Mouse (Mus musculus) embryonic facial prominence, embryonic 15.5 days (tissue): ENCODE data around the gene Asah2. TPM values are rescaled to one million over a fixed set of nuclear protein-coding genes. Genes with fewer than 3 reads are reported as not detected.
"Not testable (repeated sequence)": the region's sequence is repeated elsewhere in the genome, so short reads cannot be mapped to it uniquely, and the experiment has no call there.

Experiments
- ATAC-seq: fragments of 200-750 bp; cut with Nextera tagmentation; 2 replicates; pipeline ENCODE4 v1.8.0; 2017; ENCODE audit warnings: low read depth, moderate TSS enrichment; ENCODE audit not compliant: insufficient number of reproducible peaks, low FRiP score, low TSS enrichment
- H3K27ac ChIP-seq: fragments of 300-500 bp; sonication (generic); replicated peaks from 2 replicates; pipeline ENCODE4 v1.5.1; 2015; ENCODE audit warnings: mild to moderate bottlenecking, inconsistent platforms
- H3K27me3 ChIP-seq: fragments of 300-500 bp; sonication (generic); 2 replicates; pipeline ENCODE4 v1.6.1; 2015; ENCODE audit warnings: inconsistent platforms
- H3K36me3 ChIP-seq: fragments of 300-500 bp; sonication (generic); 2 replicates; pipeline ENCODE4 v1.6.1; 2015; ENCODE audit warnings: mild to moderate bottlenecking, inconsistent platforms
- H3K4me1 ChIP-seq: fragments of 300-500 bp; sonication (generic); 2 replicates; pipeline ENCODE4 v1.6.1; 2015; ENCODE audit warnings: inconsistent platforms
- H3K4me2 ChIP-seq: fragments of 300-500 bp; sonication (generic); replicated peaks from 2 replicates; pipeline ENCODE4 v1.6.1; 2015; ENCODE audit warnings: mild to moderate bottlenecking, inconsistent platforms
- H3K4me3 ChIP-seq: fragments of 300-500 bp; sonication (generic); replicated peaks from 2 replicates; pipeline ENCODE4 v1.5.1; 2015; ENCODE audit warnings: mild to moderate bottlenecking, inconsistent platforms
- H3K9ac ChIP-seq: fragments of 300-500 bp; sonication (generic); 2 replicates; pipeline ENCODE4 v1.6.1; 2015; ENCODE audit warnings: inconsistent platforms
- H3K9me3 ChIP-seq: fragments of 300-500 bp; sonication (generic); replicated peaks from 2 replicates; pipeline ENCODE4 v1.6.1; 2016; ENCODE audit warnings: inconsistent platforms
- WGBS: fragments of 180-500 bp; shearing (Covaris S2); methylation state at CpG from one replicate; pipeline ENCODE4 v1.1.7; 2015; 5-methylcytosine and 5-hydroxymethylcytosine counted together
- polyA plus RNA-seq: library from polyadenylated mRNA; unstranded; fragments of >200 nt; fragmentation: Nextera tagmentation; extraction: Ambion mirVana; gene quantifications from 2 replicates; pipeline ENCODE4 v1.2.1, GENCODE M21; 2015

The Asah2 gene
- polyA plus RNA-seq, 1 experiment from 2014 or later = 3.4 TPM

DNA sequence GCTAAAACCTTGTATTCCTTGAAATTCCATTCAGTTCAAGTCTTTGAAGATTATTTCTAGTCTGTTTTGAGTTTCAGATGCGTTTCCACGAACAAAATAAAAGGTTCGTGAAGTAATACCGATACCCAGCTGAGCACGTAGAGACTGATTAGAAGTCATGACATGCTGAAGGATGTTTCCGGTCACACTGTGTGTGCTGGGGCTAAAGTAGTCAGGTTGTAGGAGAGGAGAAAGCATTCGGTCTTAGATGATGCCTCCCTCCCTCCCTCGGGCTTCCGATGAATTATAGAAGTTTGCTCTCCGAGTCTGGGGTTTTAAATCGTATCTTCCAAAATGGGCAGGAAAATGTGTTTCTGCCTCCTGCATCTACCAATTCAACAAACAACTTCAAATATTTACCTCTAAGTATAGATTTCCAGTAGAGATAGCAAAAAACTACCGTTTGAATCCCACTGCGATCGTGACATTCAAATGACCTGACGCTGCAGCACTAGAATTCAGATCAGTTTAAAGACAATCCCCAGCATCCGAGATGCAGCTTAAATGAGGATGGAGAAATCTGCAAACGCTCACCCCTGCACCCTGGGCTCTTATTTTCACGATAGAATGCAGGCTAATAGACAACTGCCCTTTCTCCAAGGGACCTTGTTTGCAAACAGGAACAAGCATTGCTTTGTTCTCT, 5.6 kb downstream of the Asah2 start:
- WGBS = 25% methylated on average over 18 of the region's 18 CpGs
- Histone ChIP-seq H3K36me3 (no peaks in the 10 kb centered on the region), H3K9ac (no peak overlapping the region), H3K4me2 (peak overlapping the region; percentile 13), H3K4me3 (no peak overlapping the region), H3K4me1 (peaks cover 11% of the 10 kb centered on the region; the same call in 1 of the 2 replicates), H3K9me3 (no peaks in the 10 kb centered on the region), H3K27ac (no peak overlapping the region), H3K27me3 (no peaks in the 10 kb centered on the region)
- ATAC-seq = no peak

DNA sequence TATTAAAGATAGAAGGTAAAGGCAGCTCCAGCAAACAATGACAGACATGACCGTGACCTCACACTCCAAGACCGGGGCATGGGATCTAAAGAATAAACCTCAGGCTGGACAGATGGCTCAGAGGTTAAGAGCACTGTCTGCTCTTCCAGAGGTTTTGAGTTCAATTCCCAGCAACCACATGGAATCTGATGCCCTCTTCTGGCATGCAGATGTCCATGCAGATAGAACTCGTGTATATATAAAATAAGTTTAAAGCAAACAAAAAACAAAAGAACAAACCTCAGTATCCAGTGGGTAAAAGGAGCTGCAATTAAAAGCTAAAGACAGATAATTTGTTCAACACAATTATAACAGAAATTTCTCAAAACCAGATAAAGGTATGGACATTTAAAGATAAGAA, 9.4 kb downstream of the Asah2 start:
- 75% methylated on average over 3 of the region's 3 CpGs for WGBS
- H3K27me3 ChIP-seq = no peaks in the 10 kb centered on the region
- no peak overlapping the region for H3K27ac ChIP-seq
- no peaks in the 10 kb centered on the region for H3K9me3 ChIP-seq
- 0 out of 2 replicates have a peak, but pooled peaks cover 5% of the 10 kb centered on the region for H3K4me1 ChIP-seq
- H3K9ac ChIP-seq = no peak overlapping the region
- ATAC-seq = no peak
- H3K36me3 ChIP-seq = no peaks in the 10 kb centered on the region
- no peak overlapping the region for H3K4me3 ChIP-seq
- no peak overlapping the region for H3K4me2 ChIP-seq

DNA sequence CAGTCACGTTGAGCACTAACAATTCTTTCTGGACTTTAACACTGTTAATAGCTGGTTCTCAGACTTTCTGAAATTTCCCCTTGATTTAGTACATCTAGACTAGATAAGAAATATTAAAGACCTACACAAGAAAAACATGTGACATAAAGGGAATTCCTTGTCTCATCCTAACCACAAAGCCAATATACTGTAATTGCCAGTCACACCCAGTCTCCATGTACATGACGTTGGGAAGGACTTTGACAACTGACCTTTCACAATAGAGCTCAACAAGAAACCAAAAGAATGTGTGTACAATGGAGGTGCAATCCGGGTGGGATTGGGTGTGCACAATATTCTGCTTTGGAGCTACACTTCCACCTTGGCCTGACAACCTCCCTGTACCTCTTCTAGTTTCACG, 15.7 kb downstream of the Asah2 start:
- Histone ChIP-seq H3K27ac (no peak overlapping the region), H3K4me2 (no peak overlapping the region), H3K4me1 (no peaks in the 10 kb centered on the region), H3K36me3 (no peaks in the 10 kb centered on the region), H3K4me3 (no peak overlapping the region), H3K9me3 (no peaks in the 10 kb centered on the region), H3K27me3 (no peaks in the 10 kb centered on the region), H3K9ac (no peak overlapping the region)
- WGBS = 86% methylated on average over 4 of the region's 4 CpGs
- no peak for ATAC-seq

DNA sequence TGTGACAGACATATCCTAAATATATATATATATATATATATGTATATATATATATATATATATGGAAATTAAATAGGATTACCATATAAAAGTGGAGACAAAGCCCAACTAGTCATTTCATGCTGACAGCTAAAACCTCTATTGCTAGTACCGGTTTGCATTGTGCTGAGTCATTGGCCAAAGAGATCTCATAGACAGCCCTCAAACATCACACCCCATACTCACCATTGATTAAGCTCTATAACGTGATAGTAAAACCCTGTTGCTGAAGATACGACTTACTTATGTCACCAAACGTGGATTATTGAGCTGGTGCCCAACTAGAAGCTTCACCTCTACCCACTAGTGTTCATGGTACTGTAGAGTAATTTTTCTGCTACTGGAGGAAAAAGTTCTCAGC, 17.2 kb downstream of the Asah2 start:
- no peaks in the 10 kb centered on the region for H3K9me3 ChIP-seq
- H3K4me2 ChIP-seq = no peak overlapping the region
- no peaks in the 10 kb centered on the region for H3K4me1 ChIP-seq
- H3K36me3 ChIP-seq = no peaks in the 10 kb centered on the region
- H3K9ac ChIP-seq = no peak overlapping the region
- ATAC-seq = no peak
- no peak overlapping the region for H3K27ac ChIP-seq
- WGBS = 91% methylated on average over 4 of the region's 4 CpGs
- H3K4me3 ChIP-seq = no peak overlapping the region
- no peaks in the 10 kb centered on the region for H3K27me3 ChIP-seq

DNA sequence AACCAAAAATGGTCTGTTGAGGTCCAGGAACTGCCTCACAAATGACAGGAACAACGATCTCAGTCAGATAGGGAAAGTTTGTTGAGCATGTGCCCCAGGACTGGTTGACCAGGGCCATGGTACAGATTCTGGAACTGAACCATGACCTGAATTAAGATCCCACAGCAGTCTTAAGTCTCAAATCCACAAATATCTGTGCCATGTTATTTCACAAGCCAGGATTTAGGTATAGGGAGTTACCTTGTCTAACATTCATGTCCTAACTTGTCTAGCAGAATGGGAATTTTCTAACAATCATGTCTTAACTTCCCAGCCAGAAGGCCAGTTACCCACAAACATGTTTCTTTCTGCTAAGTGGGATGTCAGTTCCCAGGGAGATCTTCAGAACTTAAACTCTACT, 19.4 kb downstream of the Asah2 start:
- Histone ChIP-seq H3K27me3 (no peaks in the 10 kb centered on the region), H3K9me3 (no peaks in the 10 kb centered on the region), H3K36me3 (no peaks in the 10 kb centered on the region), H3K4me1 (no peaks in the 10 kb centered on the region), H3K4me2 (no peak overlapping the region), H3K9ac (no peak overlapping the region), H3K27ac (no peak overlapping the region), H3K4me3 (no peak overlapping the region)
- no peak for ATAC-seq
- 83% methylated on average over 1 of the region's 1 CpGs for WGBS

DNA sequence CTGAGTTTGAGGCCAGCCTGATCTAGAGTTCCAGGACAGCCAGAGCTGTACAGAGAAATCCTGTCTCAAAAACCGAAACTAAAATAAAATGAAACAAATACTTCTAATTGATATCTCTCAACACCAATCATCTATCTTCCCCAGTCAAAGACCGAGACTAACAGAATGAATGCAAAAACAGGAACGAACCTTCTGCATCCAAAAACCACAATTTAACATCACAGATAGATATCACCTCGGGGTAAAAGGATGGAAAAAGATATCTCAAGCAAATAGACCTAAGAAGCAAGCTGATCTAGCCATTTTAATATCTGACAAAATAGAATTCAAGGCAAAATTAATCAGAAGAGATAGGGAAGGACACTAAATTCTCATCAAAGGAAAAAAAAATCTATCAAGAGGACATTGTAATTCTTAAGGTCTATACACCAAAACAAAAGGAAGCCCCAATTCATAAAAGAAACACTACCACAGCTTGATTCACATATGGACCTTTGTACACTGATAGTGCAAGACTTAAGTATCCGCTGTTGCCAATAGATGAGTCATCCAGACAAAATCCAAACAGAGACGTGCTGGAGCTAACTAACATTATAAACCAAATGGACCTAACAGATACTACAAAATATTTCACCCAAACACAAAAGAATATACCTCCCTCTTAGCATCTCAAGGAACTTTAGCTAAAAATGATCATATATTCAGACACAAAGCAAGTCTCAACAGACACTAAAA, 20.1 kb downstream of the Asah2 start:
- Histone ChIP-seq H3K4me3 (no peak overlapping the region), H3K36me3 (no peaks in the 10 kb centered on the region), H3K4me1 (no peaks in the 10 kb centered on the region), H3K4me2 (no peak overlapping the region), H3K9me3 (no peaks in the 10 kb centered on the region), H3K27me3 (no peaks in the 10 kb centered on the region), H3K27ac (no peak overlapping the region), H3K9ac (no peak overlapping the region)
- ATAC-seq = no peak
- 83% methylated on average over 6 of the region's 6 CpGs for WGBS

DNA sequence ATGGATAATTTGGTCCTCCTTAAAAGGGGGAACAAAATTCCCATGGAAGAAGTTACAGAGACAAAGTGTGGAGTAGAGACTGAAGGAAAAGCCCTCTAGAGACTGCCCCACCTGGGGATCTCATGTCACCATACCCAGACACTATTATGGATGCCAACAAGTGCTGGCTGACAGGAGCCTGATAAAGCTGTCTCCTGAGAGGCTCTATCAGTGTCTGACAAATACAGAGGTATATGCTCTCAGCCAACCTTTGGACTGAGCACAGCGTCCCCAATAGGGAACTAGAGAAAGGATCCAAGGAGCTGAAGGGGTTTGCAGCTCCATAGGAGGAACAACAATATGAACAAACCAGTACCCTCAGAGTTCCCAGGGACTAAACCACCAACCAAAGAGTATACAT, 23.2 kb downstream of the Asah2 start:
- H3K27me3 ChIP-seq, H3K4me3 ChIP-seq, H3K4me1 ChIP-seq, H3K36me3 ChIP-seq, H3K27ac ChIP-seq, H3K4me2 ChIP-seq, ATAC-seq, H3K9ac ChIP-seq, H3K9me3 ChIP-seq: not testable (repeated sequence)
- 86% methylated on average over 1 of the region's 1 CpGs for WGBS

DNA sequence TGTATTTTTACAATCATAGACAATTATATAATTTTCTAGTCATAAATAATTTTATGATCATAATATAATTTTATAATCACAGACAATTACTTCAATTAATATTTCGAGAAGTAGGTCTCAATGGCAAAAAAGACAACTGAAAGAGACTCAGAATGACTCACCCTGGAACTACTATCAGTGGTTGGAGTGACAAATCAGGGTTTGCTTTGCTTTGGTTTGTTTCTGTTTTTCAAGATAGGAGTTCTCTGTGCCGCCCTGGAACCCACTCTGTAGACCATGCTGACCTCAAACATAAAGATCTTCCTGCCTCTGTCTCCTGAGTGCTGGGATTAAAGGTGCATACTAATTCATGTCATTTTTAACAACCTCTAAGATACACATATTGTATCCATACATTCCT, 37.7 kb downstream of the Asah2 start:
- Histone ChIP-seq H3K9me3 (no peaks in the 10 kb centered on the region), H3K4me1 (no peaks in the 10 kb centered on the region), H3K36me3 (no peaks in the 10 kb centered on the region), H3K4me2 (no peak overlapping the region), H3K27me3 (no peaks in the 10 kb centered on the region), H3K4me3 (no peak overlapping the region), H3K9ac (no peak overlapping the region), H3K27ac (no peak overlapping the region)
- WGBS = 74% methylated on average over 2 of the region's 2 CpGs
- no peak for ATAC-seq

DNA sequence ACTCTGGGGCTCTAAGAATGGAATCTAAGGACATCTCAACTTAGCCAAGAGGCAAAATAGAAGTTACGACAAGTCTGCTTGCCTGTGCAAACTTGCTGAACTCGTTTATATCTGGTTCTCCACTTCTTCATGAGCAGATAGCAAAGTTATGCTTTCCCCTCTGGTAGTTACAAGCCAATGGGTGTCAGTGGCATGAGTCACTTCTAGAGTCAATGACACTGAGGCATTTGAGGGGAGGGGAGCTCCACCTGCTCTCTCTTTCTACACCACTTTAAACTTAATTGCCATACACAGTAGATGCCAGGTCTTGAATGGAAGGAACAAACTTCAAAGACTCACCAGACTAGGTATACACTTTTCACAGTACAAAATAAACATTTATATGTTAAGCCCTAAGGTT, 38.4 kb downstream of the Asah2 start:
- Histone ChIP-seq H3K4me1 (no peaks in the 10 kb centered on the region), H3K4me3 (no peak overlapping the region), H3K27ac (peak overlapping the region; percentile 60; the same call in 1 of the 2 replicates), H3K9ac (no peak overlapping the region), H3K9me3 (no peaks in the 10 kb centered on the region), H3K36me3 (no peaks in the 10 kb centered on the region), H3K4me2 (no peak overlapping the region), H3K27me3 (no peaks in the 10 kb centered on the region)
- WGBS = 64% methylated on average over 2 of the region's 2 CpGs
- no peak for ATAC-seq

DNA sequence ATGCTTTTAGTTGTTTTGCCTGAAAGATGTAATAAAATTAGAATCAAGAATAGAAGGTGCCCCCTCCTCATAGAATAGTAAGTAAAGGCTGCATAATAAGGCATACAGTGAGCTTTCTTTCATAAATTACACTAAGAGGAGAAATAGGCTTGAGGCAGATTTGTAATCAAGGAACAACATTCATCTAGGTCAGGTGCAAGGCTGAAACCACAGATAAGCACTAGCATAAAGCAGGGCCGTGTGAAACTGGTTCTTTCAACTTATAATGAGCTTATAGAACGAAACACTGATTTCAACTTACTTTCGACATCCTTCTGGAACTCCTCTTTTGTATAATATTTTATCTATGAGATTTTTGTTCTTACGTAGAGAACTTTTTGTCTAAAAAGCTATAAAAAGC, 40.3 kb downstream of the Asah2 start:
- no peaks in the 10 kb centered on the region for H3K9me3 ChIP-seq
- WGBS = 55% methylated on average over 4 of the region's 4 CpGs
- no peak for ATAC-seq
- no peak overlapping the region for H3K27ac ChIP-seq
- no peaks in the 10 kb centered on the region for H3K27me3 ChIP-seq
- H3K9ac ChIP-seq = no peak overlapping the region
- H3K36me3 ChIP-seq = no peaks in the 10 kb centered on the region
- H3K4me3 ChIP-seq = no peak overlapping the region
- no peak overlapping the region for H3K4me2 ChIP-seq
- H3K4me1 ChIP-seq = no peaks in the 10 kb centered on the region

DNA sequence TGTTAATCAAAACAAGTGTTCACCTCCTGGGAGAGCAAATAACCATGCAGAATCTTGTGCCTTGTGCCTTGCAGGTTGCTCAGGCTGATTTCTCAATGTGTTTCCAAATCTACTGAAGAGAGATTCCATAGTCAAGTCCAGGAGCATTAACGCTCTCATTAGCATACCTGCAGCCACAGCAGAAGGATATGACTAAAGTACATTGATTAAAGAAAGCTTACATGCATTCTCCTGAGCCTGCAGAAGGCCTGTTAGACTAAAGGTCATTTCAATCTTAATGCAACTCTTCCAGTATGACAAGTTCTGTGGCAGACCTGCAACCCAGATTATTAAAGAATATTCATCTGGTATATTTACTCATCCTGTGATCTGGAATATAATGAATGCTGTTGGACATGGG, 46.7 kb downstream of the Asah2 start:
- H3K27me3 ChIP-seq = no peaks in the 10 kb centered on the region
- no peaks in the 10 kb centered on the region for H3K4me1 ChIP-seq
- H3K27ac ChIP-seq = no peak overlapping the region
- no peak overlapping the region for H3K4me3 ChIP-seq
- no peak overlapping the region for H3K4me2 ChIP-seq
- WGBS = 74% methylated on average over 1 of the region's 1 CpGs
- H3K9me3 ChIP-seq = no peaks in the 10 kb centered on the region
- H3K9ac ChIP-seq = no peak overlapping the region
- ATAC-seq = no peak
- no peaks in the 10 kb centered on the region for H3K36me3 ChIP-seq

DNA sequence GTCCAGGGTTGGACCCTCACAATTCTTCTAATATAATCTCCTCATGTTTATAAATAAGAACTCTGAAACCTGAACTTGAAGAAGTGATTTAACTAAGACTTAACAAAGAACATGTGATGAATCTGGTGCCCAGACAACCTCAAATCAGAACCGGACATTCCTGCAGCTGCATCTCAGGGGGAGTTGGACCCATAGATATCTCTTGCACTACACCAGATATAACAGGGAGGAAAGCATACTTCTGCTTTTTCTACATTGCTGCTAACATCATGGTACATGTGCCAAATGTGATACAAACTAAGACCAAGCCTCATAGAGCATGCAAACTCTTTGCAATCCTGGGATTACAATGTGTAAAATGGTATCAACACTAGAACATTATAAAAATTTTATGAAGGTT, 51.8 kb downstream of the Asah2 start:
- ATAC-seq = no peak
- H3K27me3 ChIP-seq = no peaks in the 10 kb centered on the region
- H3K27ac ChIP-seq = no peak overlapping the region
- no peaks in the 10 kb centered on the region for H3K9me3 ChIP-seq
- no peak overlapping the region for H3K4me2 ChIP-seq
- H3K4me1 ChIP-seq = no peaks in the 10 kb centered on the region
- no peaks in the 10 kb centered on the region for H3K36me3 ChIP-seq
- no peak overlapping the region for H3K4me3 ChIP-seq
- no peak overlapping the region for H3K9ac ChIP-seq
- 69% methylated on average over 1 of the region's 1 CpGs for WGBS
